Mouse (Mus musculus) adrenal gland, postnatal 25 days (tissue): ENCODE results near the gene Zfp787. TPM values are rescaled to one million over a fixed set of nuclear protein-coding genes. Genes with fewer than 3 reads are reported as not detected.
"Not testable (repeated sequence)": the region's sequence is repeated elsewhere in the genome, so short reads cannot be mapped to it uniquely, and the experiment has no call there.

Experiments used
- DNase-seq: peaks from one replicate; pipeline ENCODE4 v3.0.0; 2021; ENCODE audit warnings: mixed read lengths
- total RNA-seq: library from RNA; stranded (reverse); gene quantifications from 2 replicates; pipeline ENCODE4 v1.2.3, GENCODE M21; 2021

The Zfp787 gene
- total RNA-seq, 1 experiment from 2014 or later, result 58.0 TPM

DNA sequence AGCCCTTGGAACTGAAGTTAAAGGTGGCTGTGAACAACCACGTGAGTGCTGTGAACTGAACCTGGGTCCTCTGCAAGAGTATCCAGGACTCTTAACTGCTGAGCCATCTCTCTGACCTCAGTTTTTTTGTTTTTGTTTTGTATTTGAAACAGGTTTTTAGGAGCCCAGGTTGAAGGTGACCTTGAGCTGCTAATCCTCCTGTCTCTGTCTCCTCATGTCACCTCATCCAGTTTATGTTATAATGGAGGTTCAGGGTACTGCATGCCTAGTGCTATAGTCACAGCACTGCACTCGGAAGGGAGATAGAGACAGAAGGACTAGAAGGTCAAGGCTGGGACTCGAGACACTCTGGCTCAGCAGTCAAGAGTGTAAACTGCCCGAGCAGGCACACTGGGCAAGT, 6.4 kb upstream of the Zfp787 start:
- DNase-seq, result no peak

DNA sequence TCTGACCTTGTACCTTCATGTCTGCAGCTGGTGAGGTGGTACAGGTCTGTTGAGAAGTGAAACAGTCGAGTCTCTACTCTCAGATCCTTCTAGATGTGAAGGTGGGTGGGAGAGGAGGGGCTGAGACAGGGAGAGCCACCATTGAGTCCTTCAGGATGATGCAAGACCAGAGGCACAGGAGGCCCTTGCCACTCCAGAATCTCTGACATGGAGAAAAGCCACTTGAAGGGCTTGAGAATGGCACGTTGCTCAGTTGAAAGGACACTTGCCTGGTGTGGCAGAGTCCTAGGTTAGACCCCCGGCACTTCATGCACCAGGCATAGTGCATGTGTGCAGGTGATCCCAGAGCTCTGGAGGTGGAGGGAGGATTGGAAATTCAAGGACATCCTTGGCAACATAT, 5.7 kb upstream of the Zfp787 start:
- DNase-seq, result no peak

DNA sequence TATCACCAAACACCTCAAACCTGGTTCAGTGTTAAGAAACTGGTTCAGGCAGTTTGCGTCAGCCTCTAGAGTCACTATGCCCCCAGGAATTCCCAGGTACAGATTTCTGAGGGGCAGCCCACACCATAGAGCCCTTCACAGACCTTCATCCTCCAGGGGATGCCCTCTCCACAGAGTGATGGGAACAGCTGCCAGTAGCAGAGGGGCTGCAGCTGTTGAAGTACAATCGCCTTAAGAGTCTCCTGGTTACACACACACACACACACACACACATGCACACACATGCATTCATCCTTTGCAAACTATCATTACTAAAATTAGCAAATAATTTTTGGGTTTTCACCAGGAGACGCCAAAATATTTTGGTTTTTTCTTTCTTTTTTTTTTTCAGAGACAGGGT, 3.8 kb upstream of the Zfp787 start:
- DNase-seq, result no peak

DNA sequence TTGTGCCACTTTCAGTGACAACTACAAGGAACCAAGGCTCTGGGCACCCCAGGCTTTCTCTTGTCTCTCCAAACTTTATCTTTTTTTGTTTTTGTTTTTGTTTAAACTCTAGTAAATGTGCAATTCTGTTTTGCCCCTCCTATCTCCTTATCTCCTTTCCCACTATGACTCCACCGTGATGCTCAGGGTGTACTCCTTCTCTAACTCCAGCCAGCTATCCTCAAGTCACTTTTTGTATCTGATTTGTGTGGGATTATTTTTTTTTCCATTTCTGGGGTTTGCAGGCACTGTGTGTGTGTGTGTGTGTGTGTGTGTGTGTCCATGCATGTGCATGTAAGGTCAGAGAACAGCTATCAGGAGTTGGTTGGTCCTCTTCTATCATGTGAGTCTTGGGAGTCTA, 1.7 kb upstream of the Zfp787 start:
- no peak for DNase-seq

DNA sequence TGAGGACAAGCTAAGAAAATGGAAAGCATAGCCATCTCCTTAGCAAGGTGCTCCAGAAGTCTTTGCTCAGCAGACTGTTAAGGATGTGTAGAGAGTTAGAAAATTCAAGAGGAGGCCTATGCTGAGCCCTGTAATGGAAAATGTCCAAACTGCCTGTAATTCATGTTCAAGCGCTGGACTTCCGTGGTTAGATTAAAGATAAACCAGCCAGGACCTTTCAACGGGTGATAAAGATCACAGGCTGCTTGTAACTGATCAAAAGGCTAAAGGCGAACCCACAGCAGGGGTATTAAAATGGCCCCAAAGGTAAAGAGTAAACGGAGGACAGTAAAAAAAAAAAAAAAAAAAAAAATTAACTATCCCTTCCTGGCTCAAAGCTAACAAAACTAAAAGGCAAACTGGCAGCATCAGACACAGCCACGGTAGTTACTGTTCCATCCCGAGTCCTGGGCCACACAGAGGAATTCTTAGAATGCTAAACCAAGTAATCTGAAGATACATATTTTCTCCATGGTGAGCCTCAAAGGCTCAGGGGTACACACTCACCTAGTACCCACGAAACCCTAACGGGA, 1.2 kb upstream of the Zfp787 start:
- DNase-seq, result no peak

DNA sequence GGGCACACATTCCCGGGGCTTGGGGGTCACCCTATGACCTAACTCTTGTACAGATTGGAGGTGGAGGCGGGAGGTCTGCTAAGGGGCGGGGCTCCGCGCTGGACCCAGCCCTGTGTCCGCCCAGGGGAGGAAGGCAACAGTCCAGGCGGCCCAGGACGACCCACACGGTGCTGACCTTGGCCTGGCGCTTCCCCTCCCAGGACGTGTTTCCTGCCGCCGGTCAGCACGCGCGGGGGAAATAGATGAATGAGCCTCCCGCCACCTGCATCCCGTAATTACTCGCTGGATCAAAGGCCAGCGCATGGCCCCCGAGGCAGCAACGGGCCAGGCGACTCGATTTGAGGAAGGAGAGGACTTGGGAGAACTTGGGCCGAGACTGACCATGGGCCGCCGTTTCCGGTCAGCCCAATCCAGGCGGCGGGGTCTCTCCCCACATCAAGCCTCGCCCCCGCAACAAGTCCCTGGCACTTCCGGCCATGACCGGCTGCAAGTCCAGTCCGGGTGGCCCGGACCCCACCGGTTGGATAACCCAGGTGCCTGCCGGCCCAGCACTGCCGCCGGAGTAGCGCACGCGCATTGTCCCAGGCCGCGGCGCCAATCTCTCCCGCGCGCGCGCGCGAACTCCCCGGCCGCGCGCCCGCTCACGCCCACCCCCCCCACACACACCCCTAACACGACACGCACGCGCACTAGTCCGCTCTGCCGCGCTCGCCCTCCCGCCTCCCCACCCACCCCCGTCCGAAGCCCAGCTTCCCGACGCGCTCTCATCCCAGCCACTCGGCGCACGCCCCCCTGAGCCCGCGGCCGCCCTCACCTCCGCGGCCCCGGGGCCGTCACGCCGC, 545 bp downstream of the Zfp787 start:
- DNase-seq, result peak; percentile 88

DNA sequence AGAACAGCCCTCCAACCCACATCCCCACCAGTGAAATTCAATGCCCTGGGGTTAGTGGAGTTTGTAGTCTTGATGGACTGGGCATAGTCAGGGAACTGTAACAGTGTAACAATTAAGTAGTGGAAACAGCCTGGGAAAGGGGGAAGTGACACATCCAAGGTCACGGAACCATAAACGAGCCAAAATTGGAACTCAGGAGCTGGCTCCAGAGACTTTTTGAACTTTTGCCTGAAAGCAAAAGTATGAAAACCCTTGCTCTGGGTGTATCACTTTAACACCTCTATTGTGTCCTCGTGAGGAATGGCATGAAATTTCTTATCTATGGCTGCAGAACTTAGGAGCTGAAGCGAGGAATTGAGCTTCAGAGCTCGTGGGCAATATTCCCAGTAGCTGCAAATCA, 1.6 kb downstream of the Zfp787 start:
- no peak for DNase-seq

DNA sequence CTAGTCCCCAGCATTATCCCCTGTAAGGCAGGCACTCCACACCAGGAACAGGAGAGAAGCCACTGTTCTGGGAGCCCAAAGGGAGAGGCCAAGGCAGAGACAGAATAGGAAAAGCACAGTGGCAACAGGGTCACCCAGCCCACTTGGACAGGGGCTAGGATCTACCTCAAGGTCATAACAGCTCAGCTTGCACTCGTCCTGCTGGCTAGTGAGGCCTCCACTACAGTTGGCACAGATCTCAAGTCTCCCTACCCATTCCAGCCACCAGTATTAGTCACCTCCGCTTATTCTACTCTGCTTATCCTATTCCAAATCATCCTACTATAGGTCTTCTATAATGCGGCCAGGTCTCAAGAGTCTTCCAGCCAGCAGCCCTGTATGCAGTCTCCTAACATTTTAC, 2.7 kb downstream of the Zfp787 start:
- DNase-seq, result peak; percentile 37

DNA sequence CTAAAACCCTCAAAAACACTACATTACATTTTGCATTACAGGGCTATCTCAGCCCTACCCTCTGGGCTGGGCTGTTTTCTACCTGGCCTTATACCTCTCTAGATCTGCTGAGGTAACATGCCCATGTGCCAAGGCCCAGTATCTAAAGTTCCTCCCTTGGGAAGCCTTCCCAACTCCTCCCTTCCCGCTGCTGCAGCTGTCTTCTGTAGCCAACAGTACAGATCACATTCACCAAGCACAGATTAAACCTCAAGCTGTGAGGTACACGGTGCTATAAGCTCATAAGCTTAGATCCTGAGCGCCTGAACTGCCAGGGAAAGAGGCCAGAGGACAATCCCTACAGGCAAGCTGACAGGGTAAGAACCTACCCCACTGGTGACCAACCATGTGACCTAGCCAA, 3.8 kb downstream of the Zfp787 start:
- no peak for DNase-seq

DNA sequence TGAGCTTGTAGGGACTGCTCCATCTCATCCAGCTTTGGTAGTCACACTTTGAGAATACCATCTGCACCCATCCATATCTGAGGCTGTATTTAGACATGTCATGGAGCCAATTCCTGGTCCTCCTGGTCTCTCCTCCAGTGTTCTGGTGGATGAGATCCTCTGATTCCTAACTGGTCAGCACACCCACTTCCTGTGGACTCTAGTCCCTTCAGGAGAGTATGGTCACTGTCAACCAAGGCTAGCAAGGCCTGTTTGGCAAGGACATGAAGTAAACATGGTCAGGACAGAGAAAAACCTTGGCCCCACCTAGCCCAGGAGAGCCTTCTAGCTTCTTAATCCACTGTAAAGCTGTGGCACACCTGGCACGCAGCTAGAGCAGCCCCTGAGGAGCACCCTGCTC, 4.5 kb downstream of the Zfp787 start:
- DNase-seq, result no peak

DNA sequence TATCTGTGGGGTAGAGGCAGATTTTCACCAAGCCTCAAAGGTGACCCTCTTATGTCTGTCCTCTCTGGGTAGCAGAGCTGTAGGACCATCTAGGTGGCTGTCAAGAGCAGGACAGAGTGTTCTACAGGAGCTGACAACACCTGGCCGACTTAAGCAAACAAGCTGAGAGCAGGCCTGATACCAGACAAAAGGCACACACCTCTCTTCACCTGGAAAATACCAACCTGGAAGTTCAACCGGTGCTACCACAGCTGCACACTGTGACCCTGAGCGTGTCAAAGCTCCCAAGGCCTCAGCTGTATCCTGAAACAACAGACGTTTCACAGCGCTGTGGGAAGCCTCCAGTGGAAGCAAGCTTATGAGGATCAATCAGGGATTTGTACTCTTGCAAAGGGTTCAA, 8.1 kb downstream of the Zfp787 start:
- no peak for DNase-seq

DNA sequence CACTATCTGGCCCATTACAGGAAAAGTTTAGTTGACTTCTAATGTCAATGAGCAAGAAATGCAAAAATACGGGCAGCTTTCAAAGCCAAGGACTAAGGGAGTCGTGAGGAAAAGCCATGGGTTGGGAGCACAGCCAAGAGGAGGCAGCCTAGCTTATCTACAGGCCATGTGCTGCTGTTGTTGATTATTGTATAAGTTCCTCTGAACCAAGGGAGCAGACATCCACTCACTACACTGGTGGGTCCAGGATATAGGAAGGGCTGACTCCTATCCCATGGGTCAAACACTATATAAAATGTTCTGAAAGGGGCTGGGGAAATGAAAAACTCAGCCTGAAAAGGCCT, 8.8 kb downstream of the Zfp787 start:
- DNase-seq, result peak; percentile 60

DNA sequence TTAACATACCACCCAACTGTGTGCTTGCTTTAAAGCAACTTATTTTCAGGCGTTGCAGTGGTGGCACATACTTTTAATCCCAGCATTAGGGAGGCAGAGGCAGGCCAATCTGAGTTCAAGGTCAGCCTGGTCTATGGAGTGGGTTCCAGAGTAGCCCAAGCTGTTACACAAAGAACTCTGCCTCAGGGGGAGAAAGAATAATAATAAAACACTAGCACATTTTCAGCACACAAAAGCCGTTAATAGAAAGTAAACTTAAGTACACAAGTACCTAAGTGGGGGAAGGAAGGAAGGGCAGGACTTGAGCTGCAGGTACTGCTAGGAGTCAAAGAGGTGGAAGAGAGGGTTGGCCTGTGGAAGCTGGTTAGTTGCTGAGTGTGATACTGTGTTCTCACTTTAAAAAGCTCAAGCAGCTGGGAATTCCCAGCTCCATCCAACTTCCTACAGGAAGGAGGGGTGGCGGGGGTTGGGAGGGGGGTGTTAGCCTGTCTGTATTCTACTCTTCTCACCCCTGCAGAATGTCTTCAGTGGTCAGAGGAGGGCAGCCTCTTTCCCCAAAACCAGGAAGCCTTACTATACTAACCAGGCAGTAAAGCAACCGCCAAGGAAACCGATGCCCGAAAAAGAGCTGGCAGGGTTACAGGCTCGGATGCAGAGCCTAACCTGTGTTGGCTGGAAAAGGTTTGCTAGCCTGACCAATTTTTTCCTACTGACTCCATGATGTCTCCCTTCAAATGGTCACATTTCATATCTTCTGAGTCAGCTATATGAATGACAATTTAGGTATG, 9.4 kb downstream of the Zfp787 start:
- DNase-seq, result no peak

DNA sequence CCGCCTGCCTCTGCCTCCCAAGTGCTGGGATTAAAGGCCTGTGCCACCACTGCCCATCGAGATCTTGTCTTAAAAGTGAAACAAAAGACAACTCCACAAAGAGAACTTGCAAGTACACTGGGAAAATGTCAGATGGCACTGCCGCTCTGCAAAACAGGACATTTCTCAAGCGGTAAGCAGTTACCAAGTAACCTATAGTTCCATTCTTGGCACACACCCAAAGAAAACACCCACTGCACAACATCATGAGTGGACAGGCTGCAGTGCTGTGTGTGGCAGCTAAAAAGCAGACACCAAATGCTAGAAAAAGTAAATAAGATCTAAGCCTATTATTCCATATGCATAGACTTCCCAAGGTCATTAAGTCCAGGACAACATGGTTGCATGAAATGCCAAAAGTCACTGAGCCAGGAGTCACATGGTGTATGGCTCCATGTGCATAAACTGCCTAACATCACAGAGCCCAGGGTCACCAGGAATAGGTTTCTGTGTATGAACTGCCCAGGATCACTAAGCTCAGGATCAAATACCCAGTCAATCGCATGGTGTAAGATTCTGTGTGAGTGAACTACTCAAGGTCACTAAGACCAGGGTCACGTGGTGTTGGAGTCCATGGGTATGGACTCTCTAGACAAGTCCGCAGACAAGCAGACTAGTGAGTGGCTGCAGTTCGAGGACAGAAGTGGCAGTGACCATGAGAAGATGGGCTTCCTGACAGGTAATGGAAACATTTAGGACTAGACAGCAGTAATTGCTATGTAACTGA, 10.2 kb downstream of the Zfp787 start:
- DNase-seq, result no peak

DNA sequence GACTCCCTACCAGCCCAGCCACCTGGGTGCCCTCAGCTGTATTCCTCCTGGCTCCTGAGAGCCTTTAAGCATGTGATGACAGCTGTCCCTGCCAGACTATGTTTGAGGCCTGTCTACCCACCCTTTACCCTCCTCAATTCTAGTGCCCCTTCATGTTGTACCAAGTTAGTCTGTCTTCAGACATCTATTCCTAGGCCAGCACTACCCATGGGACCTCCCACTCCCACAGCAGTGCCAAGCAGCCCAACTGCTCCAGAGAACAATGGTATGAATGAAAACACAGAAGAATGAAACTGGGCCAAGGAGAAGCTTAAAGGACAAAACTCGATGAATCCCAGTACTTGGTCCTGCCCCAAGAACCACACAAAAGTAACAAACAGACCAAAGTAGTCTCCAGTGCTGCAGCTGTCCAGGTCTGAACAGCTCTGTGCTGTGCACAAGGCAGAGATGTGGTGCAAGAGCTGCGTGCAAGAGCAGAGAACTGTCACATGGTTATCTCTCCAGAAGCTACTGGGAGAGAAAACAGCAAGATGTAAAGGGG, 11.7 kb downstream of the Zfp787 start:
- no peak for DNase-seq

DNA sequence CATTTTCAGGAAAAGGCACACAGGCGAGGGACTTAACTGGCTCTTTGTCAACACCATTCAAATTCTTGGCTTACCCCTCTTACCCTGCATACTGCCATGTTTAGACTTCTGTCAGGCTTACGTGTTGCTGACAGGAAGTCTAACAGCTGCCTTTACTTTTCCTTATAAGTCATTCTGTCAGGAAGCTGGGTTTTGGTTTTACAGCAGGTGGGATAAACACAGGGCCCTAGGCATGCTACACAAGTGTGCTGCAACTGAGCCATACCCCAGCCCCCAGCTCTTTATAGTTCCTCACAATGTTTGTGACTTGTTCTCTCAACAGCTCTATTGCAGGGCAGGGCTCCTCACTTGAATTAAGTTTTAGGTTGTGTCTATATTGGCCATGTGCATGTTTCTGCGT, 16.5 kb downstream of the Zfp787 start:
- DNase-seq, result no peak

DNA sequence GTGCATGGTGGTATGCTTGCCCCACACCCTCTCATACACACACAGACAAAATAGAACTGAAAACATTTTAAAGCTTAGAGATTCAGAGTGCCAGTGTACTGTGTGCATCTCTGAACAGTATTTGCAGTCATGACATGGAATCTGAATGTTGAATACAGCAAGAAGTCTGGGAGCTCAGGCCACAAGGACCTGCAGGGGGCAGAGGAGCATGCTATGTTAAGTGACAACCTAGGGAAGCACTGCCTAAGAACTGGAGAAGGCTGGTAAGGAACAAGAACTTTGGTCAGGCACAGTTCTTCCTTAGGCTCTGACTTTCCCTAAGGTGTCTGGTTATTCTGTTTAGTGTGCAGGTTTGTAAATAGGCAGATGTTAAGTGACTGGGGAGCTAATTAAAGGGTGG, 19.3 kb downstream of the Zfp787 start:
- no peak for DNase-seq

DNA sequence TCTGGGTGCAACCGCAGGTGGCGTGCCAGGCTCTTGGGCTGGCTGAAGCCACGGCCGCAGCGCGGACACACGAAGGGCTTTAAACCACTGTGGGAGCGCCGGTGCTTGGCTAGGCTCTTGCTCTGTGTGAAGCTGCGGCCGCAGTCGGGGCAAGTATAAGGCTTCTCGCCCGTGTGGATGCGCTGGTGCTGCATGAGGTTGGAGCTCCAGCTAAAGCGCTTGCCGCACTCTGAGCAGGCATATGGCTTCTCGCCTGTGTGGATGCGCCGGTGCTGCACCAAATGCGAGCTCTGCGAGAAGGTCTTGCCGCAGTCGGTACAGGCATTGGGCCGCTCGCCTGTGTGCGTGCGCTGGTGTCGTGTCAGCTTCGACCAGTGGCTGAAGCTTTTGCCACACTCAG, 23.2 kb downstream of the Zfp787 start:
- no peak for DNase-seq

DNA sequence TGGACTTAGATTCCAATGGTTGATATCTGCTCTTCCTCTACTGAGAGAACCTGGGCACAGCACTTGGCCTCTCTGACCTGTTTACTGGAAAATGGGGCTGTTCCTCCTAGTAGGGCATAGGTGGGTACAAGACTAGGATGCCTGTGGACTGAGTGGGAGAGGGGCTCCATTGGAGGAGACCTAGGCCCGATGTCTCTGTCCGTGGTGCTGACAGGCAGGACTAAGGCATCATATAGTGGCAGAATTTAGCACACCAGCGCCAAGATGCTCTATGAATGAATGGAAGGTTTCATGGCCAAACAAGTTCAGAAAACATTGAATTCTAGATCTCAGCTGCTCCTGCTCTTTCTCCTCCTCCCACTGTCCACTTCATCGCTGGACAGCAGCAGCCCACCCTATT, 25.5 kb downstream of the Zfp787 start:
- no peak for DNase-seq

DNA sequence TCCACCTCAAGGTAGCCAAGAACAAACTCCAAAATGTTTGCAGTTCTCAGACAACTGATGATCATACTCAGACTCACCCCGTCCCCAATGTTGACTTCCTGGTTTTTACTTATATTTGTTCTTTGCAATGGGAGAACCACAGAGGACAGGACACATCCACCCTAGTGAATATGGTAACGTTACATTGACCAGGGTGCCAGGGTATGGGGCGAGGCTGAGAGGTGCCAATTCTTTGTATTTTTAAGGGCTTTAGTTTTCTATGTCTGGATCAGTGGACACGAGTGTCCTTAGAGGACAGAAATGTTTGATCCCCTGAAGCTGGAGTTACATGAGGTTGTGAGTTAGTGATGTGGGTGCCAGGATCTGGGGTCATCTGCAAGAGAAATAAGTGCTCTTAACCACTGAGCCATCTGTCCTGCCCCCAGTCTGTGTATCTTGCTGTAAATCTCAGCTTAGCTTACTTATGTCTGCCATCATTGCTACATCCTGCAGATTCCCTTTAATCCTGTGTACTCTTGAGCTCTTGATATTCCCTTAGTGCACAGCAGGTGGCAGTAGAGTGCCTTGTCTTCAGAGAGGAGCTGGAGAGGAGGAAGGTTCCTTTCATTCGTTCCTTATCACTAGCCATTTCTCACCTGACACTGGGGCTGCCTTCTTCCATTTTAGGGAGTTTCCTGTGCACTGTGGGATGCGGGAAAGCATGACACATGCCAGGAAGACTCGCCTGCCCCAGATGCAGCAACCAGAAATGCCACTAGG, 28.9 kb downstream of the Zfp787 start:
- DNase-seq, result peak; percentile 72

DNA sequence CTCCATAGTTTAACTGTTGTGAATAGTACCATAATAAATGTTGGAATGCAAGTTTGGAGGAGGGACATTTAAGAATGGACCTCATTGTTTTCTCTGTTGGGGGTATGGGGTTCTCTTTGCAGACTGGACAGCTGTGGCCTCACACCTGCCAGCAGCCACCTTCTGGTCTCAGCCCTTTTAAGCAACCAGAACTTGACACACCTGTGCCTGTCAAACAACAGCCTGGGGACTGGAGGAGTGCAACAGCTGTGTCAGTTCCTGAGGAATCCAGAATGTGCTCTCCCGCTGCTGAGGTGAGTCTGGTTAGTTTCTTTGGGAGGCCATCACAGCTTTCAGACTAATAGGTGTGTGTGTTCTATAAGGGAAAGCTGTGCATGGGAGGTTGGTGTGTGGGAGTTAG, 34.7 kb downstream of the Zfp787 start:
- DNase-seq, result not testable (repeated sequence)

DNA sequence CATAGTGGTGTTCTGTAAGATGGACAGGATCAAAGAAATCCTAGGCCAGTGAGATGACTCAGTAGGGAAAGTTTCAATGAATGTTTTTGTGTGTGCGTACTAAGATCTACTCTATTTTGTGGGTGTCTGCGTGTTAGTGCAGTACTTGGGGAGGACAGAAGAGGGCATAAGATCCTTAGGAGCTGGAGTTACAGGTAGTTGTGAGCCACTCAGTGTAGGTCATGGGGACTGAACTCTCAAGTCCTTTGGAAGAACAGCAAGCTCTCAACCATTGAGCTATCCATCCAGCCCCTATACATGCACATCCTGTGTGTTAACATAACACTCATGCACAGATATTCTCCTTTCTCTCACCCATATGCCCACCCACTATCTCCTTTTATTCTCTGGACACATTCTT, 35.7 kb downstream of the Zfp787 start:
- DNase-seq, result not testable (repeated sequence)
